16 mouse cellular contexts compared by ENCODE assay signal in genomic region chr4:125637364-125637763, GRCm38 (mm10).
DNase-seq lines count a peak whose midpoint lies in the region; ATAC-seq and TF ChIP-seq lines count a peak whose summit lies in the region.
"Had no signal": no experiment of that assay in that cellular context is flagged by ENCODE, and none has a peak within 500 bp of the region (broad histone marks: within the 10 kb centered on the region; RNA-seq: fewer than 3 reads in every experiment).

No protein-coding gene starts in this region.

- no peak overlapping the region for H3K9ac ChIP-seq in heart, embryonic 15.5 days
- H3K9ac ChIP-seq in midbrain, postnatal 0 days (replicated peaks; ENCODE audit: low read length, poor library complexity, severe bottlenecking), result no peak overlapping the region
- H3K9ac ChIP-seq in hindbrain, embryonic 16.5 days (ENCODE audit: low read depth, low read length), result no peak overlapping the region
- H3K9ac ChIP-seq: forebrain, embryonic 13.5 days; forebrain, postnatal 0 days; heart, embryonic 13.5 days had no signal

- DNase-seq in cerebellum, postnatal 10 days, result peak; percentile 47 to 53
- no peak for DNase-seq in cerebellum, postnatal 4 days (ENCODE audit: low spot score in 2 of 2)
- no peak for DNase-seq in heart, adult 8-10 months (ENCODE audit: low spot score)
- DNase-seq in midbrain, embryonic 10.5 days (ENCODE audit: low spot score), result no peak
- DNase-seq in midbrain, postnatal 0 days (ENCODE audit: low spot score), result no peak
- DNase-seq in layer of hippocampus, postnatal 14 days (ENCODE audit: low spot score in 2 of 2), result no peak
- DNase-seq: forebrain, postnatal 0 days; gastrocnemius, postnatal 25 days had no signal

- no peaks in the 10 kb centered on the region for H3K27me3 ChIP-seq in heart, embryonic 15.5 days
- no peaks in the 10 kb centered on the region for H3K27me3 ChIP-seq in midbrain, embryonic 10.5 days (ENCODE audit: low read depth, poor library complexity, severe bottlenecking)
- H3K27me3 ChIP-seq in midbrain, postnatal 0 days (ENCODE audit: insufficient read depth, low read length), result peaks cover 3% of the 10 kb centered on the region; the same call in 1 of the 2 replicates
- H3K27me3 ChIP-seq in hindbrain, embryonic 16.5 days (replicated peaks; ENCODE audit: control insufficient read depth, insufficient read depth, low read length), result peaks cover 2% of the 10 kb centered on the region; the same call in 1 of the 2 replicates
- H3K27me3 ChIP-seq: heart, embryonic 13.5 days; Patski had no signal

- no peak for ATAC-seq in heart, embryonic 15.5 days (replicated peaks; ENCODE audit: insufficient number of reproducible peaks, insufficient read depth, low FRiP score, low read depth)
- no peak for ATAC-seq in midbrain, postnatal 0 days (ENCODE audit: low FRiP score)
- ATAC-seq in hindbrain, embryonic 16.5 days, result no peak
- ATAC-seq: activated CD4-positive, CD25-positive, alpha-beta regulatory T cell, adult 4 months; forebrain, embryonic 13.5 days; forebrain, postnatal 0 days; inflammation-experienced regulatory T-cells, adult 6 months; Patski had no signal

- H3K4me1 ChIP-seq in heart, embryonic 15.5 days (replicated peaks), result peaks cover 56% of the 10 kb centered on the region
- peaks cover 23% of the 10 kb centered on the region for H3K4me1 ChIP-seq in midbrain, embryonic 10.5 days
- no peaks in the 10 kb centered on the region for H3K4me1 ChIP-seq in midbrain, postnatal 0 days (ENCODE audit: insufficient read depth, low read length)
- peaks cover 7% of the 10 kb centered on the region for H3K4me1 ChIP-seq in hindbrain, embryonic 16.5 days (ENCODE audit: control insufficient read depth, insufficient read depth, low read depth, low read length)

- H3K36me3 ChIP-seq in heart, embryonic 15.5 days, result no peaks in the 10 kb centered on the region
- H3K36me3 ChIP-seq in midbrain, embryonic 10.5 days, result no peaks in the 10 kb centered on the region
- no peaks in the 10 kb centered on the region for H3K36me3 ChIP-seq in midbrain, postnatal 0 days (ENCODE audit: insufficient read depth, low read length)
- H3K36me3 ChIP-seq in hindbrain, embryonic 16.5 days (ENCODE audit: control insufficient read depth, insufficient read depth, low read length), result no peaks in the 10 kb centered on the region
- H3K36me3 ChIP-seq: embryonic facial prominence, embryonic 10.5 days; heart, embryonic 13.5 days had no signal

- H3K27ac ChIP-seq in heart, embryonic 15.5 days, result 0 out of 2 replicates have a peak overlapping the region, but pooled peaks have one; percentile 40
- 0 out of 2 replicates have a peak overlapping the region, but pooled peaks have one; percentile 9 for H3K27ac ChIP-seq in midbrain, embryonic 10.5 days (replicated peaks)
- H3K27ac ChIP-seq in midbrain, postnatal 0 days (ENCODE audit: low read depth, low read length), result no peak overlapping the region
- peak overlapping the region; percentile 17; the same call in 1 of the 2 replicates for H3K27ac ChIP-seq in hindbrain, embryonic 16.5 days (ENCODE audit: low read depth, low read length)
- H3K27ac ChIP-seq: embryonic facial prominence, embryonic 10.5 days; forebrain, embryonic 13.5 days; heart, embryonic 13.5 days had no signal

- no peaks in the 10 kb centered on the region for H3K9me3 ChIP-seq in heart, embryonic 15.5 days (replicated peaks)
- H3K9me3 ChIP-seq in midbrain, embryonic 10.5 days (replicated peaks), result no peaks in the 10 kb centered on the region
- no peaks in the 10 kb centered on the region for H3K9me3 ChIP-seq in midbrain, postnatal 0 days (ENCODE audit: low read length)
- no peaks in the 10 kb centered on the region for H3K9me3 ChIP-seq in hindbrain, embryonic 16.5 days (ENCODE audit: control insufficient read depth, low read length)
- H3K9me3 ChIP-seq: embryonic facial prominence, embryonic 10.5 days; forebrain, embryonic 13.5 days; heart, embryonic 13.5 days had no signal

- 80% methylated on average over 13 of the region's 13 CpGs for WGBS in heart, embryonic 15.5 days
- WGBS in midbrain, embryonic 10.5 days, result 91% methylated on average over 13 of the region's 13 CpGs
- WGBS in midbrain, postnatal 0 days, result 66% methylated on average over 13 of the region's 13 CpGs
- 65% methylated on average over 13 of the region's 13 CpGs for WGBS in hindbrain, embryonic 16.5 days

- no peak overlapping the region for H3K4me2 ChIP-seq in heart, embryonic 15.5 days
- no peak overlapping the region for H3K4me2 ChIP-seq in midbrain, postnatal 0 days (ENCODE audit: low read depth, low read length, poor library complexity, severe bottlenecking)
- no peak overlapping the region for H3K4me2 ChIP-seq in hindbrain, embryonic 16.5 days (ENCODE audit: low read length)
- H3K4me2 ChIP-seq: forebrain, embryonic 13.5 days; heart, embryonic 13.5 days had no signal

- no peak overlapping the region for H3K4me3 ChIP-seq in heart, embryonic 15.5 days
- no peak overlapping the region for H3K4me3 ChIP-seq in midbrain, embryonic 10.5 days
- H3K4me3 ChIP-seq in midbrain, postnatal 0 days (ENCODE audit: low read depth, low read length), result no peak overlapping the region
- no peak overlapping the region for H3K4me3 ChIP-seq in hindbrain, embryonic 16.5 days (ENCODE audit: low read length)
- H3K4me3 ChIP-seq: embryonic facial prominence, embryonic 10.5 days; forebrain, embryonic 13.5 days; heart, embryonic 13.5 days had no signal

- no peak for TF ChIP-seq CTCF in midbrain, postnatal 0 days (IDR thresholded peaks at IDR 0.05)

Comparison
In these comparisons a context has a peak if more than half of its experiments do, and no peak if none do; other contexts are left out.
1. DNase-seq: peak in cerebellum, postnatal 10 days (2 of 2); none in cerebellum, postnatal 4 days (0 of 2), heart, adult 8-10 months (single experiment), midbrain, embryonic 10.5 days (single experiment), midbrain, postnatal 0 days (single experiment) and layer of hippocampus, postnatal 14 days (0 of 2).